Mouse (Mus musculus) embryonic facial prominence, embryonic 11.5 days (tissue): ENCODE measurements around the gene Olfr12. TPM values are rescaled to one million over a fixed set of nuclear protein-coding genes. Genes with fewer than 3 reads are reported as not detected.
A peak's percentile ranks its signal among the peaks of the same experiment; 100 is the strongest.

Source experiments
- ATAC-seq: fragments of 200-750 bp; cut with Nextera tagmentation; replicated peaks from 2 replicates; pipeline ENCODE4 v1.8.0; 2017; ENCODE audit warnings: low read depth; ENCODE audit not compliant: insufficient number of reproducible peaks, low FRiP score, low TSS enrichment
- DNase-seq: peaks from one replicate; pipeline ENCODE4 v3.0.0-alpha.2; 2015; ENCODE audit warnings: low spot score
- H3K27ac ChIP-seq: fragments of 300-500 bp; sonication (generic); replicated peaks from 2 replicates; pipeline ENCODE4 v1.5.1; 2014; ENCODE audit warnings: mild to moderate bottlenecking, low read depth, low read length, control low read depth
- H3K27me3 ChIP-seq: fragments of 300-500 bp; sonication (generic); 2 replicates; pipeline ENCODE4 v1.6.1; 2014; ENCODE audit warnings: mild to moderate bottlenecking, low read length, moderate library complexity, mixed read lengths; ENCODE audit not compliant: control insufficient read depth, insufficient read depth
- H3K36me3 ChIP-seq: fragments of 300-500 bp; sonication (generic); replicated peaks from 2 replicates; pipeline ENCODE4 v1.6.1; 2014; ENCODE audit warnings: low read depth, mild to moderate bottlenecking, low read length, moderate library complexity, mixed read lengths; ENCODE audit not compliant: control insufficient read depth, insufficient read depth
- H3K4me1 ChIP-seq: fragments of 300-500 bp; sonication (generic); 2 replicates; pipeline ENCODE4 v1.6.1; 2014; ENCODE audit warnings: low read length, mixed read lengths; ENCODE audit not compliant: control insufficient read depth, insufficient read depth
- H3K4me2 ChIP-seq: fragments of 300-500 bp; sonication (generic); 2 replicates; pipeline ENCODE4 v1.6.1; 2014; ENCODE audit warnings: low read depth, mild to moderate bottlenecking, control low read depth, low read length, moderate library complexity
- H3K4me3 ChIP-seq: fragments of 300-500 bp; sonication (generic); 2 replicates; pipeline ENCODE4 v1.5.1; 2014; ENCODE audit warnings: low read depth, low read length, control low read depth
- H3K9ac ChIP-seq: fragments of 300-500 bp; sonication (generic); replicated peaks from 2 replicates; pipeline ENCODE4 v1.6.1; 2014; ENCODE audit warnings: mild to moderate bottlenecking, control low read depth, low read length
- H3K9me3 ChIP-seq: fragments of 300-500 bp; sonication (generic); replicated peaks from 2 replicates; pipeline ENCODE4 v1.6.1; 2016; ENCODE audit warnings: mild to moderate bottlenecking, low read length, inconsistent platforms, mixed read lengths; ENCODE audit not compliant: control insufficient read depth
- WGBS: fragments of 180-500 bp; shearing (Covaris S2); extraction: QIAGEN DNeasy Blood & Tissue Kit; methylation state at CpG from one replicate; pipeline ENCODE4 v1.1.7; 2014; 5-methylcytosine and 5-hydroxymethylcytosine counted together
- polyA plus RNA-seq: library from polyadenylated mRNA; unstranded; fragments of >200 nt; fragmentation: Nextera tagmentation; extraction: Ambion mirVana; gene quantifications from 2 replicates; pipeline ENCODE4 v1.2.1, GENCODE M21; 2014

Olfr12 gene
- polyA plus RNA-seq, 1 experiment from 2014 or later: not detected

- no peaks in the 10 kb centered on the region for H3K36me3 ChIP-seq
- H3K9me3 ChIP-seq: no peaks in the 10 kb centered on the region
- peak; percentile 80 for DNase-seq
- WGBS: 23% methylated on average over 8 of the region's 8 CpGs
- H3K4me2 ChIP-seq: no peak within 1 kb of the TSS
- H3K9ac ChIP-seq: no peak within 1 kb of the TSS
- ATAC-seq: 0 out of 2 replicates have a peak, but pooled peaks have one; percentile 15
- no peaks in the 10 kb centered on the region for H3K27me3 ChIP-seq
- H3K4me1 ChIP-seq: no peaks in the 10 kb centered on the region
- no peak within 1 kb of the TSS for H3K4me3 ChIP-seq
- no peak within 1 kb of the TSS for H3K27ac ChIP-seq
Observed at GRCm38 (mm10) chr1:92648673-92649072, 31.1 kb downstream of the Olfr12 start, which contains the start of gene Otos. Gene Otos (minus strand): TSS chr1:92648841.

GRCm38 (mm10) chr1:92651467-92651866, 33.9 kb downstream of the Olfr12 start:
- 71% methylated on average over 3 of the region's 3 CpGs for WGBS
- H3K9me3 ChIP-seq: no peaks in the 10 kb centered on the region
- no peak overlapping the region for H3K27ac ChIP-seq
- H3K4me2 ChIP-seq: no peak overlapping the region
- no peaks in the 10 kb centered on the region for H3K4me1 ChIP-seq
- no peak overlapping the region for H3K9ac ChIP-seq
- no peak for ATAC-seq
- H3K27me3 ChIP-seq: no peaks in the 10 kb centered on the region
- H3K36me3 ChIP-seq: no peaks in the 10 kb centered on the region
- no peak overlapping the region for H3K4me3 ChIP-seq
- no peak for DNase-seq

- H3K36me3 ChIP-seq: no peaks in the 10 kb centered on the region
- H3K9ac ChIP-seq: no peak overlapping the region
Observed at GRCm38 (mm10) chr1:92653179-92653578, 35.6 kb downstream of the Olfr12 start.

GRCm38 (mm10) chr1:92654676-92655075, 37.1 kb downstream of the Olfr12 start:
- DNase-seq: no peak
- H3K4me2 ChIP-seq: no peak overlapping the region
- no peak overlapping the region for H3K4me3 ChIP-seq
- ATAC-seq: no peak
- H3K9ac ChIP-seq: no peak overlapping the region
- H3K27me3 ChIP-seq: no peaks in the 10 kb centered on the region
- no peak overlapping the region for H3K27ac ChIP-seq
- H3K9me3 ChIP-seq: no peaks in the 10 kb centered on the region
- no peaks in the 10 kb centered on the region for H3K36me3 ChIP-seq
- 64% methylated on average over 2 of the region's 2 CpGs for WGBS
- no peaks in the 10 kb centered on the region for H3K4me1 ChIP-seq

More at GRCm38 (mm10) chr1:92653179-92653578, 35.6 kb downstream of the Olfr12 start:
- Histone ChIP-seq H3K27me3 (no peaks in the 10 kb centered on the region), H3K4me2 (no peak overlapping the region), H3K4me3 (no peak overlapping the region), H3K9me3 (no peaks in the 10 kb centered on the region), H3K27ac (no peak overlapping the region), H3K4me1 (no peaks in the 10 kb centered on the region)
- DNase-seq (no peak), ATAC-seq (no peak)
- WGBS: 90% methylated on average over 3 of the region's 3 CpGs

- WGBS: 77% methylated on average over 11 of the region's 11 CpGs
- Histone ChIP-seq H3K9ac (no peak overlapping the region), H3K36me3 (no peaks in the 10 kb centered on the region), H3K27ac (no peak overlapping the region), H3K9me3 (no peaks in the 10 kb centered on the region), H3K4me3 (no peak overlapping the region), H3K4me2 (no peak overlapping the region), H3K27me3 (no peaks in the 10 kb centered on the region), H3K4me1 (no peaks in the 10 kb centered on the region)
- no peak for DNase-seq
- no peak for ATAC-seq
Observed at GRCm38 (mm10) chr1:92657025-92657820, 39.6 kb downstream of the Olfr12 start.

GRCm38 (mm10) chr1:92659392-92659791, 41.8 kb downstream of the Olfr12 start:
- no peak overlapping the region for H3K27ac ChIP-seq
- no peak overlapping the region for H3K9ac ChIP-seq
- H3K27me3 ChIP-seq: no peaks in the 10 kb centered on the region
- H3K9me3 ChIP-seq: no peaks in the 10 kb centered on the region
- H3K4me2 ChIP-seq: no peak overlapping the region
- H3K4me3 ChIP-seq: no peak overlapping the region
- 68% methylated on average over 5 of the region's 5 CpGs for WGBS
- no peaks in the 10 kb centered on the region for H3K36me3 ChIP-seq
- ATAC-seq (no peak), DNase-seq (no peak)
- H3K4me1 ChIP-seq: no peaks in the 10 kb centered on the region

- H3K4me2 ChIP-seq: no peak overlapping the region
- WGBS: 80% methylated on average over 6 of the region's 6 CpGs
- H3K27me3 ChIP-seq: no peaks in the 10 kb centered on the region
- H3K9me3 ChIP-seq: no peaks in the 10 kb centered on the region
- no peak for DNase-seq
- no peak overlapping the region for H3K4me3 ChIP-seq
- ATAC-seq: no peak
- no peaks in the 10 kb centered on the region for H3K4me1 ChIP-seq
- H3K27ac ChIP-seq: no peak overlapping the region
- no peak overlapping the region for H3K9ac ChIP-seq
- no peaks in the 10 kb centered on the region for H3K36me3 ChIP-seq
Observed at GRCm38 (mm10) chr1:92667106-92667505, 49.5 kb downstream of the Olfr12 start.

GRCm38 (mm10) chr1:92669430-92669829, 51.8 kb downstream of the Olfr12 start:
- Histone ChIP-seq H3K9ac (no peak overlapping the region), H3K36me3 (no peaks in the 10 kb centered on the region), H3K27me3 (no peaks in the 10 kb centered on the region), H3K9me3 (no peaks in the 10 kb centered on the region), H3K4me1 (no peaks in the 10 kb centered on the region), H3K4me2 (no peak overlapping the region), H3K4me3 (no peak overlapping the region), H3K27ac (no peak overlapping the region)
- no peak for ATAC-seq
- DNase-seq: no peak
- 88% methylated on average over 3 of the region's 3 CpGs for WGBS
